Mouse (Mus musculus): Measurements from ENCODE around the gene Sox13. TPM values are rescaled to one million over a fixed set of nuclear protein-coding genes. Genes with fewer than 3 reads are reported as not detected.

The Sox13 gene
- total RNA-seq (2018; cell fraction: chromatin; rRNA removed): 1 to 10 TPM in 6 of 26 experiments, under 1 TPM in 9, not detected in 11; 0.25 to 3.6 (median 0.84) TPM
- under 1 TPM in 24 of 26 experiments, not detected in 2; 0.04 to 0.56 (median 0.12) TPM for total RNA-seq (2018; cell fraction: cytosol; rRNA removed)
- total RNA-seq (2018; cell fraction: nucleus; rRNA removed): 1 to 10 TPM in 1 of 26 experiments, under 1 TPM in 11, not detected in 14; 0.17 to 1.0 (median 0.32) TPM
- polyA plus RNA-seq (2018): 0.24 to 0.27 TPM in 2 of 3 replicates, not detected in the other

DNA sequence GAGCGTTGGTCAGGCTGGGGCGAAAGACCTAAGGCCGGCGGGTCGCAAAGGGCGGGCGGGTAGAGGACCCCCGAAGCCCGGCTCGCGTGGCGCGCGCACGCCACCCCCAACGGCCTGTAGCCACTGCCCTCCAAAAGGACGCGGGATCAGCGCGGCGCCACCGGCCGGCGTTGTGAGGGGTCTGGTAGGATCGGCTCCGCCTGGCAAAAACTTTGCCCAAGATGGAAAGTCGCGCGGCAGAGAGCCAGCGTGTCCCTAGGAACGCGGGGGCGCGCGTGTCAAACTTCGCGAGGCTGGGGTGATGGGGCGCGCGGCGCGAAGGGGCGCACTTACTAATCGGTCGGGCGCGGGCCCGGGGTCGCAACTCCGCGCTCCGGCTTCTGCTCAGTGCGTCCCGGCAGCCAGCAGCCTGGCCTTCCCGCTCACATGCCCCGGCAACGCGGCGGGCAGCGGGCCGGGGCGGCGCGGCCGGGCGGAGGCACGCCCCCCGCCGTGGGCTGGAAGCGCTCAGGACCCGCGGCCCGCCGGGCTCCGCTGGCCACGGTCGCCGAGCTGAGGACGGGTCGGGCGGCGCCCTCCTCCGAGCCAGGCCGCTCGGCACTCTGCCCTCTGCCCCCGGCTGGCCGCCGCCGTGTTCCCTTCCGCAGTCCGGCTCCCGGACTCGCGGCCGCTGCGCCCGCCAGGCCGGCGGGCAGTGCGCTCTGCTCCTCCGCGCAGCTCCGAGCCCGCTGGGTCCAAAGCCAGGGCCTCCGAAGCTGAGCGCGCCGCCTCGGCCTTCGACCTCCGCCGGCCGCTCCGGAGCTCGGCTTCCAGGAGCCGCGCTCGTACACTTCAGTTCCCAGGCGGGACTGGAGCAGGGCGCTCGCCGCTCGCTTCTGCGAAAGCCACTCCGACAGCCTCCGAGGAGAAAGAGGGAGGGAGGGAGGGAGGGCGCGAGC is at the start of gene Sox13:
Gene Sox13, minus strand, starts transcription at position 835 of the 938 bp plus-strand sequence.
- H3K36me3 ChIP-seq (ENCODE audit: inconsistent target): no peaks in the 10 kb centered on the region
- H3K27ac ChIP-seq: no peak within 1 kb of the TSS
- no peak within 1 kb of the TSS for H3K4me3 ChIP-seq (ENCODE audit: inconsistent target)
- WGBS (ENCODE audit: missing documents): under 1% methylated on average over 106 of the region's 128 CpGs
- H3K79me2 ChIP-seq (ENCODE audit: inconsistent target): no peaks in the 10 kb centered on the region

DNA sequence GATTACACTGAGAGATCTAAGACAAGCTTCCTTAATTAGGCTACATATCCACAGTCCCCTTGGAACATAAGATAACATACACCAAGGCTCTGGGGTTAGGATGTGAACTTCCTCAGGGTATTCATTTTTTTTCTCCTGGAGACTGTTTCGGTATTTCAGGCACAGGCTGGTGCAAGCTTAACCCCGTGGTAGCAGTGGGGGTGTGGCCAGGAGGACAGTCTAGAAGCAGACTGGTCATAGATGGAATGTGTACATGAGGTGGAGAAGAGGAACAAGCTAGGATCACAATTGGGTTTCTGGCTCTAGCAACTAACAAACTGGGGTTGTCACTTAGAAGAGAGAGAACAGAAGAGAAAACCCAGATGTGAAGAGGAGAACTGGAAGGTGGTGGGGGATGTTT is 47.4 kb upstream of the Sox13 start:
- Histone ChIP-seq H3K4me3 (ENCODE audit: inconsistent target) (no peak overlapping the region), H3K79me2 (ENCODE audit: inconsistent target) (no peaks in the 10 kb centered on the region), H3K36me3 (ENCODE audit: inconsistent target) (no peaks in the 10 kb centered on the region), H3K27ac (no peak overlapping the region)
- 22% methylated on average over 2 of the region's 2 CpGs for WGBS (ENCODE audit: missing documents)

DNA sequence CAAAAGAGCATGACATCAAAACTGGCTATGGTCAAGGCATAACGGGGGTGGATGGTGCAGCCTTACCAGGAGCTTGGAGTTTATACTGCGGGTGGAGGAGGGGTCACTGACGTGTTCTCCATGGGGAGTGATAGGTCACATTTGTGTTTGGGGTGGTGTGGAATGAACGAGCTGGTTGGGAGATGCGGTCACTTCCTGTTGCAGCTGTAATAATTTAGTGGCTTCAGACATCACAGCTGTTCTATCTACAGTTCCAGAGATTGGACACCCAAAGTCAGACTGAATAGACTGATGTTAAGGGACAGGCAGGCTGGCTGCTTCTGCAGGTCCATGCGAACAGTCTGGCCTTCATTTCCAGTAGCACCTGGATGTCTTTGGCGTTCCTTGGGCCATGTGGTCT is 46.9 kb upstream of the Sox13 start:
- H3K79me2 ChIP-seq (ENCODE audit: inconsistent target): no peaks in the 10 kb centered on the region
- no peak overlapping the region for H3K4me3 ChIP-seq (ENCODE audit: inconsistent target)
- WGBS (ENCODE audit: missing documents): 71% methylated on average over 7 of the region's 7 CpGs
- no peak overlapping the region for H3K27ac ChIP-seq
- no peaks in the 10 kb centered on the region for H3K36me3 ChIP-seq (ENCODE audit: inconsistent target)

DNA sequence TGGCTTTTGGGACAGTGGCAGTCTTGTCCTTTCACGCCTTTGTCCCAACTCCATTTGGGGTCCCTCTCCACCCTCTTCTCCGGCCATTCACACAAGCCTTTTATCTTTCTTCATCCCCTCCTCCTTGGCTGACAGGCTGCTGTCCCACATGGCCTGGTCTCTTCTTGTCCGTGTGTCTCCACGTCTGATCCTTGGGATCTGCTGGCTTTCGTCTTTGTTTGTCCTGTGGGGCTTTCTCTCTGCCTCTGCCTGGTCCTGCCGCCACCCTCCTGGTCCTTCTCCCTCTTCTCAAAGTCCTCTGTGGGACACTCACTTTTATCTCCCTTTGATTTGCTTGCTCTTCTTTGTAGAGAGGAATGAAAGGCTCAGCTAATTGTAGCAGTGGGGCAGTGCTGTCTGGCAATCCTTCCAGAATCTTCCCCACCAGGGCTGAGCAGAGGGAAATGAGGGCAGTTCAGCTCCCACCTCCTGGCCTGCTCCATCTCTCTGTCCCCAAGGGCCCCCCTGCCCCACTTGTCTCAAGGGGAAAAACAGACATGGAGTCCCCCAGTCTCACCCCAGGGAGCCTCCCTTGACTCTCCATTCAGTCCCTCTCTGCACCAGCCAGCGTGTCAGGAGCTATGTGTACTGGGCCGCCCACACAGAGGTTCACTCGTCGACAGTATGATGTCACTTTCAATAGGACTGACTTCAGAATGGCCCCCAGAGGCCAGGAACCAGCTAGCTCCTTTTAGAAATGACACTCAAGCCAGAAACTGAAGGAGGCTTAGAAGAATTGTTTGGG is 46.3 kb upstream of the Sox13 start:
- Histone ChIP-seq H3K27ac (no peak overlapping the region), H3K4me3 (ENCODE audit: inconsistent target) (no peak overlapping the region), H3K79me2 (ENCODE audit: inconsistent target) (no peaks in the 10 kb centered on the region), H3K36me3 (ENCODE audit: inconsistent target) (no peaks in the 10 kb centered on the region)
- WGBS (ENCODE audit: missing documents): 83% methylated on average over 10 of the region's 10 CpGs

DNA sequence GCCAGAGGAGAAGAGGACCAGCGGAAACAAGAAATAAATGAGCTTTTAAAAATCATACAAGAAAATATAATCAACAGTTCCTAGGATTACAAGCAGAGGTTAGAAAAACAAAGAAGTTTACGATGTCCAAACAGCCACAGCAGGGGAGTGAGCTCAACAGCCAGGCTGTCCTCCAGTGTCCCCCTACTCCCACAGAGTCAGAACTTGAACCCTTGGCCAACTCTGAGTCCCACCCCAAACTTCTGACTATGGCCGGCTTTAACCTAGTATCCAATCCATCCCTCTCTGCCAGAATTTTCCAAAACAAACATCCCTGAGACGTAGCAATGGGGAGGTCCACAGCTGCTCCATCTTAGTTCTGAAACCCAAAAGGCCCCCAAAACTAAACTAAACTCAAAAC is 45.0 kb upstream of the Sox13 start:
- no peaks in the 10 kb centered on the region for H3K79me2 ChIP-seq (ENCODE audit: inconsistent target)
- no peaks in the 10 kb centered on the region for H3K36me3 ChIP-seq (ENCODE audit: inconsistent target)
- WGBS (ENCODE audit: missing documents): 96% methylated on average over 4 of the region's 4 CpGs
- H3K27ac ChIP-seq: no peak overlapping the region
- no peak overlapping the region for H3K4me3 ChIP-seq (ENCODE audit: inconsistent target)

DNA sequence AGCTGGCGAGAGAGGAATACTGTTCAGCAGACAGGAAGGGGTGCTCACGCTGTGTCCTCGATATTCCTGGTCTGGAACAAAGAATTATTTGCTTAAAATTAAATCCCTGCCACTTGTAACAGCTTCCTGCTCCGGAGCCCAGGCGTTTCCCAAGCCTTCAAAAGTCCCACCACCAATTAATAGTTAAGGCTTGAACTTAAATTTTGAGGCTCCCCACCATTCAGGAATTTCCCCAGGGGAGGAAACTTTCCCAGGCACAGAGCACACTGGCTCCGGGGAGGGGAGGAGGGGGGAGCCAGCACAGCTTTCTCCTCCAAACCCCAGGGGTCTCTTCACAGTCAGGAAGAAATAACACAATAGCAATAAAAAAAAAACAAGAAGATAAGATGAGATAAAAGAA is 44.6 kb upstream of the Sox13 start:
- Histone ChIP-seq H3K27ac (no peak overlapping the region), H3K79me2 (ENCODE audit: inconsistent target) (no peaks in the 10 kb centered on the region), H3K4me3 (ENCODE audit: inconsistent target) (no peak overlapping the region), H3K36me3 (ENCODE audit: inconsistent target) (no peaks in the 10 kb centered on the region)
- 83% methylated on average over 6 of the region's 6 CpGs for WGBS (ENCODE audit: missing documents)

DNA sequence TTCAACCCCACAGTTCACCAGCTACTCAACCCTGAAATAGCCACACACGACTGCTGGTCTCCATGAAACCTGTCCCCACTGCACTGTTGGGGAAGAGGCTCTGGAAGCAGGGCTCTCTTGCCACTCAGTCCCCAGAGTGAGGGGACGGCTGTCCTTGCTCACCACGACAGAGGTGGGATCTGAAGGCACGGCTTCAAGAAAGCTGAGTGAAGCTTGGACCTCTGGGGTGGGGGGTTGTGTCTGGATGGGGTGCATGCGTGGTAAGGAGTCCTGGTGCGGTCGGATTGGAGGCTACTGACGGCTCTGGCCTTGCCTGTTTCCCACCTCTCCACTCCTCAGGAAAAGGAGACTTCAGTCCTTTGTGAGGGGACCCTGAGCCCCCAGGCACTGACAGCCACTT is 43.7 kb upstream of the Sox13 start:
- Histone ChIP-seq H3K36me3 (ENCODE audit: inconsistent target) (no peaks in the 10 kb centered on the region), H3K4me3 (ENCODE audit: inconsistent target) (no peak overlapping the region), H3K27ac (no peak overlapping the region), H3K79me2 (ENCODE audit: inconsistent target) (no peaks in the 10 kb centered on the region)
- WGBS (ENCODE audit: missing documents): 85% methylated on average over 8 of the region's 8 CpGs

DNA sequence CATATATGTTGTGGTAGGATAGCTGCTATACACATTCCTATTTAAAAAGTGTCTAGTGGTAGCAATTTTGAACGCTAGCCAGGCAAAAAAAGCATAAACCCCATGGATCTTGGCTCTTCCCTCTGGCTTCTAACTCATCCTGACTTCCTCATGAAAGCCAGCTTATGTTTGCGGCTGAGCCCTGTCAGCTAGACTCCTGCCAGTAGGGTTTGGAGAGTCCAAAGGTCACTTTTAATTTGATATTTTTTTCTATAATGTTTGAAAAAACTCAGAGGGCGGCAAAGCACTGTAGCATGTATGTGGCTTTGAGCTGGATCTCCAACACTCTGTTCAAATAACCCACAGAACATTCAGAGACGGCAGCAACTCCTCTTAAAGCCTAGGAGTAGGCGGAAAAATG is 39.0 kb upstream of the Sox13 start:
- H3K79me2 ChIP-seq (ENCODE audit: inconsistent target): no peaks in the 10 kb centered on the region
- no peaks in the 10 kb centered on the region for H3K36me3 ChIP-seq (ENCODE audit: inconsistent target)
- no peak overlapping the region for H3K27ac ChIP-seq
- no peak overlapping the region for H3K4me3 ChIP-seq (ENCODE audit: inconsistent target)
- 99% methylated on average over 5 of the region's 5 CpGs for WGBS (ENCODE audit: missing documents)

DNA sequence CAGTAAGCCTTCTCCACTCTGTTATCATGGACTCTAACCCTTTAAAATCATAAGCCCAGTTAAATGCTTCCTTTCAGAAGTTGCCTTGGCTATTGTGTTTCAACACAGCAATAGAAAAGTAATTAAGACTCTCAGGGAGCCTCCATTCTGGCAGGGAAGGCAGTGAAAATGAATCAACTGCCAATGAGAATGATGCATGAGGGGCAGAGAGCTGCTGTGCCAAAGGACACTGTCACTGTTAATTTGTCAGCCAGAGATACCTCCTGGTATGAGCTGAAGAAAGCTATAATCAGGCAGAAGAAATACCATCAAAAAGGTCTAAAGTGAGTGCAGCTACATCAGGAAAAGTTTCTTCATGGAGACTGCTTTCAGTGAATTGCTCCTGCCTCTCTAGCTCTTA is 36.8 kb upstream of the Sox13 start:
- Histone ChIP-seq H3K27ac (no peak overlapping the region), H3K4me3 (ENCODE audit: inconsistent target) (no peak overlapping the region), H3K36me3 (ENCODE audit: inconsistent target) (no peaks in the 10 kb centered on the region), H3K79me2 (ENCODE audit: inconsistent target) (no peaks in the 10 kb centered on the region)

DNA sequence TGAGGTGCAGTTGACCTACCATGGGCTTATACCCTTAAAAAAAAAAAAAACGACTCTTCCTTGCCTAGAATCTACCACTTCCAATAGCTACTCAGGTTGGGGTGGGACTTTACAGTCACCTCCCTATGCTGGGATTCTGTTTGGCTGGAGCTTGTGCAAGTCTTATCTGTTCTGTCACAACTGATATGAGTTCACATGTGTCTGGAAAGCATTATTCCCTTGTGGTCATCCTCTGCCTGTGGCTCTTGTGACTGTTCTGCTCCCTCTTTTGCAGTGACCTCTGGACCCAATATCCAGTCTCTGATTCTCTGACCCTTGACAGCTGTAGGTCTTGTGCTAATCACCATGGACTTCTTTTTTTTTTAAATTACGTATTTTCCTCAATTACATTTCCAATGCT is 31.9 kb upstream of the Sox13 start:
- WGBS (ENCODE audit: missing documents): 60% methylated on average over 1 of the region's 2 CpGs

DNA sequence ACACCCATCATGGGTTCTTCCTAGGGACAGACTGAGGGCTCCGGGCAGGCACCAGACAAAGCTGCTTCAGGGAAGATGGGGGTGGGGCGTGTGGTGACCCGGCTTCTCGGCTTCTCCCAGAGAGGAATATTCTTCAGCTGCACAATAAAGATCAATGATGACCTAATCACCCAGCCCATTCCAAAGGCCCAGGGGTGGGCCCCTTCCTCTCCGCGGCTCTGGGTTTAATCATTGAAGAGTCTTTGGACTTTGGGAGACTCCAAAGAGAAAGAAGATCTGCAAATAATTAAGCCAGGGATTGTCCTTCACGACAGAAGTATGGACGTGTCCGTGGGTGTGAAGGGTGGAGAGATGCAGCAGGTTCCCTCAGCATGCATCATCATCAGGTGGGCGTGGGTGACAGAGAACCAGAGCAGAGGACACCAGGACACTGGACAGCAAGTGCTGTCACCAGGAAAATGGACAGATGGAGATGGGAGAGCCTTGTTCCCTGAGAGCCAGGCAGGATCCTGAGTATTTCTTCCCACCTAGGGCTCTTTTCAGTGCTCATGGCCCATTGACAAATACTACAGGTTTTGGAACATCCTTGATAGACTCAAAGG is 28.5 kb upstream of the Sox13 start:
- 92% methylated on average over 10 of the region's 10 CpGs for WGBS (ENCODE audit: missing documents)
- no peak overlapping the region for H3K4me3 ChIP-seq (ENCODE audit: inconsistent target)
- no peaks in the 10 kb centered on the region for H3K36me3 ChIP-seq (ENCODE audit: inconsistent target)
- H3K27ac ChIP-seq: no peak overlapping the region
- H3K79me2 ChIP-seq (ENCODE audit: inconsistent target): no peaks in the 10 kb centered on the region

More for the DNA sequence above, 31.9 kb upstream of the Sox13 start:
- H3K4me3 ChIP-seq (ENCODE audit: inconsistent target): no peak overlapping the region
- no peaks in the 10 kb centered on the region for H3K79me2 ChIP-seq (ENCODE audit: inconsistent target)
- no peaks in the 10 kb centered on the region for H3K36me3 ChIP-seq (ENCODE audit: inconsistent target)
- H3K27ac ChIP-seq: no peak overlapping the region

DNA sequence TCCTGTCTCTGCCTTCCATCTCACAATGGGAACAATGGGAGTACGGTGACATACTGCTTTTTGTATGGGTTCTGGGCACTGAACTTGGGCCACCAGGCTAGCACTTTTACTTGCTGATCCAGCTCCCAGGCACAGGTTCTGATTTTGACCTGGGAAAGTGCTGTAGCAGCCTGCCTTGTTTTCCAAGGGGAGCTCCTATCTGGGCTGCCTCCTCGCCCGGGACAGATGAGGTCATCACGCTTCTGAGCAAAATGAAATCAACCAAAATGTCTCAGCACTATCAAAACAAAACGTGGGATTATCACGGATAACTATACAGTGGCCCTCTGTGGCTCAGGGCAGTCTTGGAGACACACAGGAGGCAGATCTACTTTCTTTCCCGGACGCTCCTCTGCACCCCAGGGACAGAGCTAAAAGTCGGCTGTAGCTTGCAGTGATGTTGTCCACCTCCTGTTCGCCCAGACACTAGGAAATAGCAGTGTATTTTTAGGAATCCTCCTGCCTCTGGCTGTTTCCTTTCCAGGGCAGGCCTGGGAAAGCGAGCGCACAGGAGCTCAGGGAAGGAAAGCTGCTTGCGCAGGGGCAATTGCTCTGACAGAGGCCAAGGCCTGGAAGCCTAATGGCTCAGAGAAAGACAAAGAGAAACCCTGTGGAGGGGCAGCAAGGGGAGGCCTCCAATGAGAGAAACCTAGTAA is 27.8 kb upstream of the Sox13 start:
- 91% methylated on average over 13 of the region's 13 CpGs for WGBS (ENCODE audit: missing documents)
- Histone ChIP-seq H3K79me2 (ENCODE audit: inconsistent target) (no peaks in the 10 kb centered on the region), H3K27ac (no peak overlapping the region), H3K4me3 (ENCODE audit: inconsistent target) (no peak overlapping the region), H3K36me3 (ENCODE audit: inconsistent target) (no peaks in the 10 kb centered on the region)

DNA sequence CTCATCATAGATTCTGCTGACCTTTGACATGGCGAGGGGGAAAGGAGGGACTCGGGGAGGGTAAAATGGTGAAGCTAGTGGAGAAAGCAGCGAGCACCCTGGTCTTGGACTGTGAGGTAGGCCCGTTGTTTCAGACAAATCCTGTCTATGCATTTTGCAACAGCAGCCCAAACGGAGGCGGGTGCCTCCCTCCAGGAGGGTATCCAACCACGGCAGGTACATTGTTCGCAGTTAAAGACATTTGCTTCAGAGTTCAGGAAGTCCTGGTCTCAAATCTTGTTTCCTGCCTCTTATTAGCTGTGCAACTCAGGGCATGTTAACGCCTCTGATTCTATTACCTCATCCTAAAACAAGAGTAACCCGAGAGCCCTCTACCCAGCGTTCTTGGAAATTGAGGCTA is 26.8 kb upstream of the Sox13 start:
- no peaks in the 10 kb centered on the region for H3K36me3 ChIP-seq (ENCODE audit: inconsistent target)
- H3K4me3 ChIP-seq (ENCODE audit: inconsistent target): no peak overlapping the region
- WGBS (ENCODE audit: missing documents): 29% methylated on average over 11 of the region's 11 CpGs
- no peaks in the 10 kb centered on the region for H3K79me2 ChIP-seq (ENCODE audit: inconsistent target)
- H3K27ac ChIP-seq: no peak overlapping the region

DNA sequence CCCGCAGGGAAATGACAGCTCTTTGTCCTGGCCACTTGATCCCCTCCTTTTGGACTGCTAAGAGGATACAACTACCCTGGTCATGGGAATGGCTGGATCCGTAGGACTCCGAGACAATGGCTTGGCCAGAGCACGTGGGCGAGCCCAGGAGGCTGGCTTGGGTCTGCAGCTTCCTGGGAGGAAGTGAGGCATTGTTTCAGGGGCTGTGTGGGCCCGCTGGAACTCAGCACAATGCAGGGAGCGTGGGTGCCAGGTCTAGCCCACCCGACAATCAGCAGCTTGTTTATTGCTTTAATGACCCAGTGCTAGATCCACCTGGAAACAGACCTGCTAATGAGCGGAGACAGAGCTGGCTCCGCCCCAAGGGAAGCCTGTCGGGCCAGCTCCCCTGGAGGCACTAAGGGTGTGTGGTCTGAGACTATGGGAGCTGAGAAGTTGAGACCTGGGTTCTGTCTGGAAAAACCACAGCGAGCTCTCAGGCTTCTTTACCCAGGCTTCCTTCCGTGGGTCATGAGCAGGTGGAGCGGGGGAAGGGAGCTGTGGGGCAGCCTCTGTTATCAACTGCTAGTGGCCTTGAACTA is 24.3 kb upstream of the Sox13 start:
- 22% methylated on average over 14 of the region's 14 CpGs for WGBS (ENCODE audit: missing documents)
- Histone ChIP-seq H3K79me2 (ENCODE audit: inconsistent target) (no peaks in the 10 kb centered on the region), H3K36me3 (ENCODE audit: inconsistent target) (no peaks in the 10 kb centered on the region), H3K27ac (no peak overlapping the region), H3K4me3 (ENCODE audit: inconsistent target) (no peak overlapping the region)

All from macrophage (primary cell).